Mouse (Mus musculus): ENCODE data around the gene Btrc.
A peak's percentile ranks its signal among the peaks of the same experiment; 100 is the strongest.

DNA sequence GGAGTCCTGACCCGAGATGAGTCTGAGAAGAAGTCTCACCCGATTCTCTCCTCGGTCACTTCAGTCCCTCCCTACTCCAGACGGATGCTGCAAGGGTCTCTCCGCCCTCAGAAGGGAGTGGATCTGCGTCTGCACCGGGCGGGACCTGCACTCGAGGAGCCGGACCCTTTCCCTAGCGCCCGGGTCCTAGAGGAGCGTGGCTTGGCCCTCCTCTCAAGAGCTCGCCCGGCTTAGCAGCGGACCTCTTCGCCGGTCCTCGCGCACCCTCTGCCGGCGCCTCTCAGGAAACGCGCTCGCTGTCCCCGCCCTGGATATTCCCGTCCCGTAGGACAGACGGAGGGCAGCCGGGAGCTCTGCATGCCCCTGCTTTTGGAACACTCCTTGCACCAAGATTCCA lies 181.4 kb downstream of the Btrc start:
- TF ChIP-seq TAL1 (conservative IDR thresholded peaks at IDR 0.05; ENCODE audit: low read depth, low read length): no peak
- TF ChIP-seq CTCF (IDR thresholded peaks at IDR 0.05; ENCODE audit: low read depth, low read length): peak; percentile 35; the same call in 1 of the 2 replicates
- no peak for TF ChIP-seq POLR2AphosphoS5 (IDR thresholded peaks at IDR 0.05; ENCODE audit: insufficient replicate concordance, low read depth, low read length)
- TF ChIP-seq GATA1 (IDR thresholded peaks at IDR 0.05; ENCODE audit: borderline replicate concordance, low read length): no peak

Data from G1E (cell line).